Mouse (Mus musculus) embryonic facial prominence, embryonic 10.5 days (tissue): ENCODE results near the gene Kmt5b. TPM values are rescaled to one million over a fixed set of nuclear protein-coding genes. Genes with fewer than 3 reads are reported as not detected.
A peak's percentile ranks its signal among the peaks of the same experiment; 100 is the strongest.

Experiments used
- DNase-seq: peaks from one replicate; pipeline ENCODE4 v3.0.0-alpha.2; 2017; ENCODE audit warnings: low spot score
- H3K27ac ChIP-seq: fragments of 300-500 bp; sonication (generic); replicated peaks from 2 replicates; pipeline ENCODE4 v1.5.1; 2016; ENCODE audit warnings: mild to moderate bottlenecking
- H3K27me3 ChIP-seq: fragments of 300-500 bp; sonication (generic); replicated peaks from 2 replicates; pipeline ENCODE4 v1.6.1; 2016; ENCODE audit warnings: low read depth, mild to moderate bottlenecking; ENCODE audit not compliant: poor library complexity, severe bottlenecking
- H3K36me3 ChIP-seq: fragments of 300-500 bp; sonication (generic); replicated peaks from 2 replicates; pipeline ENCODE4 v1.6.1; 2016; ENCODE audit warnings: mild to moderate bottlenecking, moderate library complexity
- H3K4me1 ChIP-seq: fragments of 300-500 bp; sonication (generic); 2 replicates; pipeline ENCODE4 v1.6.1; 2016
- H3K4me3 ChIP-seq: fragments of 300-500 bp; sonication (generic); 2 replicates; pipeline ENCODE4 v1.5.1; 2016; ENCODE audit warnings: mild to moderate bottlenecking, moderate library complexity
- H3K9me3 ChIP-seq: fragments of 300-500 bp; sonication (generic); 2 replicates; pipeline ENCODE4 v1.6.1; 2016; ENCODE audit warnings: mild to moderate bottlenecking
- WGBS: fragments of 180-500 bp; shearing (Covaris S2); methylation state at CpG from one replicate; pipeline ENCODE4 v1.1.7; 2016; 5-methylcytosine and 5-hydroxymethylcytosine counted together
- polyA plus RNA-seq: library from polyadenylated mRNA; unstranded; fragments of >200 nt; fragmentation: Nextera tagmentation; extraction: Ambion mirVana; gene quantifications from 2 replicates; pipeline ENCODE4 v1.2.1, GENCODE M21; 2016

The Kmt5b gene
- polyA plus RNA-seq, 1 experiment from 2014 or later = 31.2 TPM

DNA sequence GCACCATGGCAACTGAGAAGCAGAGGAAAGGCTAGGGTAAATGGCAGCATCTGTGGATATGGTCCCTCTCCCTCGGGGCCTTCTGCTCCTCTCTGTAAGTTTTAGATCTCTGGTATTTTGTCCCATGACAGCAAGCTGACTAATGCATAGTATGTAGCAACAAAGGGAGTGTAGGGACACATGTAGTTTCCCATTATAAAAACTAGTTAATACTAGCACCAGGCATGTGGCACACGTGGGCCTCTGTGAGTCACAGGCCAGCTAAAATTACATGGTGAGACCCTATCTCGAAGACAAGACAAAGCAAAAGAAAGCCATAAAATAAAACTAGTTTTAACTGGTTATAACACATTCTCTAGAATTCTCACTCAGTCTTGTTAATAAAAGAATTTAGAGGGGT, 71.7 kb downstream of the Kmt5b start:
- H3K27ac ChIP-seq = no peak overlapping the region
- 85% methylated on average over 3 of the region's 3 CpGs for WGBS
- DNase-seq = no peak
- peaks cover 17% of the 10 kb centered on the region; the same call in 1 of the 2 replicates for H3K4me1 ChIP-seq
- H3K36me3 ChIP-seq = no peaks in the 10 kb centered on the region
- H3K9me3 ChIP-seq = no peaks in the 10 kb centered on the region
- no peak overlapping the region for H3K4me3 ChIP-seq
- H3K27me3 ChIP-seq = no peaks in the 10 kb centered on the region

DNA sequence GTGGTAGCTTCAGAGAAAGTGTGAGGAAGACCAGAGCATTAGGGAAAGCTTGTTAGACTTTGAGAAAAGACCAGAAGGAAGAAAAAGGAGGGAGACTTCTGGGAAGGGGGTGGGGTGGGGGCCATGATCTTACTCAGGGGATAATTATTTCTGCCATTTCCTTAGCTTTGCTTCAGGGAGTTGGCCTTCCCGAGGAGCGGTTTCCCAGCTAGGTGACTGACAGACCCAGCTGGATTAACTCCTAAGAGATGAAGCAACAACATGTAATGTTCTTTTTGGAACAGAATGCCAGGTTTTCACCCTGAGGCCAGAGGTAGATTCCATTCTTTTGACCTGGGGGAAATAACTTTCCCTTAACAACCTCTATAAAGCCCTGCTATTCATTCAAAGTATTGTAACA, 72.5 kb downstream of the Kmt5b start:
- Histone ChIP-seq H3K27ac (no peak overlapping the region), H3K27me3 (no peaks in the 10 kb centered on the region), H3K9me3 (no peaks in the 10 kb centered on the region), H3K4me1 (peaks cover 17% of the 10 kb centered on the region; the same call in 1 of the 2 replicates), H3K4me3 (no peak overlapping the region), H3K36me3 (no peaks in the 10 kb centered on the region)
- no peak for DNase-seq
- WGBS = 45% methylated on average over 2 of the region's 2 CpGs

GRCm38 (mm10) chr19:3840214-3840651, 73.0 kb downstream of the Kmt5b start:
- no peaks in the 10 kb centered on the region for H3K36me3 ChIP-seq
- H3K27me3 ChIP-seq = no peaks in the 10 kb centered on the region
- no peak overlapping the region for H3K4me3 ChIP-seq
- no peak for DNase-seq
- peaks cover 17% of the 10 kb centered on the region; the same call in 1 of the 2 replicates for H3K4me1 ChIP-seq
- H3K9me3 ChIP-seq = no peaks in the 10 kb centered on the region
- H3K27ac ChIP-seq = no peak overlapping the region; the same call in 1 of the 2 replicates
- 49% methylated on average over 5 of the region's 5 CpGs for WGBS

DNA sequence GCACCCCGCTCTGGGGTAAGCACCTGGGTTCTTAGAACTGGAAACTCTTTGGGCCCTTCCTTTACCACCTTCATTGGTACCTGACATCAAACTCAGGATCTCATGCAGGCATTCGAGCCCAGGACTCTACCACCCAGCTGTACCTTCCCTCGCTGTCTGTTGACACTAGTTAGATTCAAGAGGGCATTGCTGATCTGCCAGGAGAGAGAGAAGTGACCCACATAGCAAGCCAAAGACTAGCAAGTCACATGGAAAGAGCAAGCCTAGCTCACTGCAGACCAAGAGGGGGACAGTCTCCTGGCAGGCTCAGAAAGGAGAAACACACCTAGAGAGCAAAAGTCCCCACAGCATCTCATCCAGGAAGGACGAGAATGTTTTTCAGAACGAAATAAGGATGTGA, 73.5 kb downstream of the Kmt5b start:
- H3K27ac ChIP-seq = no peak overlapping the region; the same call in 1 of the 2 replicates
- H3K36me3 ChIP-seq = no peaks in the 10 kb centered on the region
- no peaks in the 10 kb centered on the region for H3K27me3 ChIP-seq
- DNase-seq = no peak
- WGBS = 81% methylated on average over 5 of the region's 5 CpGs
- H3K9me3 ChIP-seq = no peaks in the 10 kb centered on the region
- peaks cover 17% of the 10 kb centered on the region; the same call in 1 of the 2 replicates for H3K4me1 ChIP-seq
- H3K4me3 ChIP-seq = no peak overlapping the region

- Histone ChIP-seq H3K36me3 (no peaks in the 10 kb centered on the region), H3K4me1 (peaks cover 20% of the 10 kb centered on the region; the same call in 1 of the 2 replicates), H3K9me3 (no peaks in the 10 kb centered on the region), H3K27ac (peak overlapping the region; percentile 59; the same call in 1 of the 2 replicates), H3K27me3 (no peaks in the 10 kb centered on the region), H3K4me3 (no peak overlapping the region)
- 42% methylated on average over 12 of the region's 12 CpGs for WGBS
- peak; percentile 58 for DNase-seq
Measured at GRCm38 (mm10) chr19:3842359-3843148, 75.3 kb downstream of the Kmt5b start.

DNA sequence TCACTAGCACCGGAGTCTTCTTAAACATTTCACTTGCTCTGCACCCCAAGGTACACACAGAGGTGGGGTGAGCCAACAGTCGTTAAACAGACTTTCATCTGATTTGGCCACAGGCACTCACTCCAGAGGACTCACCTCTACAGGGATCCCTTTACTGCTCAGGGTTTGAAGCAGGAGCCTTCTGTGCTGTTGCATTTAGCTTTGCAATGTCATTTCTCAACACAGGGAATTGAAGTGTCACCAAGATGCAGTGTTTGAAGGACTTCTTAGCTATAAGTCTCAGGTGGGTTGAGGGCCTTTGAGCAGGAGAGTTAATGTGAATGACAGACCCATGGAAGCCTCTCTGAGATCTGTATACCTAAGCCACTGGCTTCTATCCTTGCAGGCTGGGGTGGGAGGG, 76.4 kb downstream of the Kmt5b start:
- no peak for DNase-seq
- no peaks in the 10 kb centered on the region for H3K27me3 ChIP-seq
- no peak overlapping the region for H3K4me3 ChIP-seq
- no peak overlapping the region for H3K27ac ChIP-seq
- 78% methylated on average over 2 of the region's 2 CpGs for WGBS
- H3K4me1 ChIP-seq = peaks cover 20% of the 10 kb centered on the region; the same call in 1 of the 2 replicates
- H3K36me3 ChIP-seq = no peaks in the 10 kb centered on the region
- H3K9me3 ChIP-seq = no peaks in the 10 kb centered on the region

- Histone ChIP-seq H3K27ac (no peak overlapping the region), H3K36me3 (no peaks in the 10 kb centered on the region), H3K9me3 (no peaks in the 10 kb centered on the region), H3K4me1 (peaks cover 17% of the 10 kb centered on the region; the same call in 1 of the 2 replicates), H3K4me3 (no peak overlapping the region), H3K27me3 (no peaks in the 10 kb centered on the region)
- 95% methylated on average over 1 of the region's 1 CpGs for WGBS
- no peak for DNase-seq
Measured at GRCm38 (mm10) chr19:3844836-3845235, 77.6 kb downstream of the Kmt5b start.

DNA sequence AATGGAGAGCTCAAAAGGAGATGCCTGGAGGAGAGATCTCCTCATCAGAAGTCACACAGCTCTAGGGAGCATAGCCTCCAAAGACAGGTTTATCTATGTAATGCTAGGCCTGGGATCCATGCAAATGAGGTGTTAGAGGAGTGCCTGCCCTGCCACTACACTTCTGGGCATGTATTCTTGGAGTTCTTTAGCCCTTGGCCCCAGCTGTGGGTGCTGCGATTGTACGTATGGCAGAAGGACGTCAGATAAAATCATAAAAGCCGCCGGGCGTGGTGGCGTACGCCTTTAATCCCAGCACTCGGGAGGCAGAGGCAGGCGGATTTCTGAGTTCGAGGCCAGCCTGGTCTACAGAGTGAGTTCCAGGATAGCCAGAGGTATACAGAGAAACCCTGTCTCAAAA, 78.1 kb downstream of the Kmt5b start:
- peaks cover 16% of the 10 kb centered on the region; the same call in 1 of the 2 replicates for H3K4me1 ChIP-seq
- H3K4me3 ChIP-seq = no peak overlapping the region
- H3K27ac ChIP-seq = no peak overlapping the region
- 93% methylated on average over 11 of the region's 11 CpGs for WGBS
- no peaks in the 10 kb centered on the region for H3K9me3 ChIP-seq
- H3K36me3 ChIP-seq = no peaks in the 10 kb centered on the region
- H3K27me3 ChIP-seq = no peaks in the 10 kb centered on the region
- DNase-seq = no peak

GRCm38 (mm10) chr19:3845803-3846406, 78.7 kb downstream of the Kmt5b start:
- WGBS = 76% methylated on average over 1 of the region's 1 CpGs

GRCm38 (mm10) chr19:3846676-3847604, 79.7 kb downstream of the Kmt5b start:
- Histone ChIP-seq H3K4me3 (no peak overlapping the region), H3K27ac (no peak overlapping the region), H3K36me3 (no peaks in the 10 kb centered on the region), H3K9me3 (no peaks in the 10 kb centered on the region), H3K4me1 (peaks cover 26% of the 10 kb centered on the region), H3K27me3 (no peaks in the 10 kb centered on the region)
- 80% methylated on average over 10 of the region's 10 CpGs for WGBS
- DNase-seq = no peak

More at GRCm38 (mm10) chr19:3845803-3846406, 78.7 kb downstream of the Kmt5b start:
- H3K9me3 ChIP-seq = no peaks in the 10 kb centered on the region
- H3K27me3 ChIP-seq = no peaks in the 10 kb centered on the region
- H3K4me1 ChIP-seq = peaks cover 16% of the 10 kb centered on the region
- H3K4me3 ChIP-seq = no peak overlapping the region
- DNase-seq = no peak
- H3K36me3 ChIP-seq = no peaks in the 10 kb centered on the region
- H3K27ac ChIP-seq = no peak overlapping the region

DNA sequence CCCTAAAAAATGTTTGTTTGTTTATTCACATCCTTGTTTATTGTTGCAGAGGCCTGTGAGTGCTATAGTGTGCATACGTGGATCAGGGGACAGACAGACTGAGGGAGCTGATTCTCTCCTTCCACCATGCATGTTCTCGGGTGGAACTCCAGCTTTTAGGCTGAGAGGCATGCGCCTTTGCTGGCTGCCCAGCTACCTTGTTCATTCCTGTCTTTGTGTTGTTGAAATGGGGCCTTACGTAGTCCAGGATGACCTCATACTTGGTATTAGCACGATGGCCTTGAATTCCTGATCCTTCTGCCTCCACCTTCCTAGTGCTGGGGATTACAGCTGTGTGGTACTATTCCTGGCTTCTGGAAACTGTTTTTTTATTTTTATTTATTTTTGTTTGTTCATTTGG, 80.5 kb downstream of the Kmt5b start:
- 87% methylated on average over 5 of the region's 5 CpGs for WGBS
- Histone ChIP-seq H3K4me3 (no peak overlapping the region), H3K27me3 (no peaks in the 10 kb centered on the region), H3K4me1 (peaks cover 26% of the 10 kb centered on the region), H3K9me3 (no peaks in the 10 kb centered on the region), H3K36me3 (no peaks in the 10 kb centered on the region), H3K27ac (no peak overlapping the region)
- DNase-seq = no peak

- WGBS = 84% methylated on average over 7 of the region's 7 CpGs
- Histone ChIP-seq H3K36me3 (no peaks in the 10 kb centered on the region), H3K4me1 (peaks cover 29% of the 10 kb centered on the region), H3K4me3 (no peak overlapping the region), H3K9me3 (no peaks in the 10 kb centered on the region), H3K27ac (no peak overlapping the region), H3K27me3 (no peaks in the 10 kb centered on the region)
- no peak for DNase-seq
Measured at GRCm38 (mm10) chr19:3848207-3848808, 81.1 kb downstream of the Kmt5b start.
